Mouse (Mus musculus): ENCODE results near the gene Isx. TPM values are rescaled to one million over a fixed set of nuclear protein-coding genes. Genes with fewer than 3 reads are reported as not detected.

The Isx gene
- total and polyA plus RNA-seq, 3 experiments: not detected

DNA sequence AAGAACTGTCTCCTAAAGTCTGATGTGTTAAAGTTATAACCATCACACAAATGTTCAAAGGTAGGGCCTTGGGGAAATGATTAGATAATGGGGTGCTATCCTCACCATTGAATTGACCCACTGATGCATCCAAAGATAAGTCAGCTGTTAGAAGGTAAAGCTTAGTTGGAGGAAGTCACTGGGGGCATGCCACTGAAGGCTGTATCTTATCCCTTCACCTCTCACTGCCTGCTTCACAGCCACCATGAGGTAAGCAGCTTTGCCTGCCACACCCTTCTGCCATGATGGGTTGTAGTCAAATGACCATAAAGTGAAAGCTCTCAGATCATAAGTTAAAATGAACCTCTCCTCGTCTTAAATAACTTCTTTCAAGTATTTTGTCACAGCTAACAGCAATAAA is 38.7 kb upstream of the Isx start:
- H3K36me3 ChIP-seq (replicated peaks in 1 of 2; ENCODE audit: control insufficient read depth in 1 of 2, insufficient read depth in 1 of 2, low read length in 1 of 2): no peaks in the 10 kb centered on the region
- H3K79me2 ChIP-seq (replicated peaks; ENCODE audit: control insufficient read depth, extremely low read depth, insufficient read depth, poor library complexity, severe bottlenecking): no peaks in the 10 kb centered on the region
- TF ChIP-seq HCFC1 (IDR thresholded peaks at IDR 0.05; ENCODE audit: low read depth, low read length): no peak
- H3K4me1 ChIP-seq (ENCODE audit: control insufficient read depth in 1 of 2, insufficient read depth in 2 of 2): no peaks in the 10 kb centered on the region
- H3K9me3 ChIP-seq (replicated peaks; ENCODE audit: low read length): no peaks in the 10 kb centered on the region
- dilution Hi-C loops (cut with MboI; ENCODE audit: extremely low pct_ligation_motif_present, extremely low pct_unique_long_range_greater_than_20kb, low sequenced_read_pairs) (no loop called here), in situ Hi-C loops (cut with MboI; ENCODE audit: low pct_ligation_motif_present, low pct_unique_long_range_greater_than_20kb, low sequenced_read_pairs) (no loop called here)
- peaks cover 47% of the 10 kb centered on the region for H3K27me3 ChIP-seq (replicated peaks)
- no peak overlapping the region for H3K4me2 ChIP-seq (ENCODE audit: insufficient read depth, low read depth, poor library complexity, severe bottlenecking)
- no peak for DNase-seq (ENCODE audit: extremely low read depth)
- no peak overlapping the region for H3K9ac ChIP-seq (ENCODE audit: insufficient read depth, low read depth)
- no peak overlapping the region for H3K27ac ChIP-seq (ENCODE audit: insufficient read depth, low read depth)
- H3K4me3 ChIP-seq (replicated peaks in 1 of 3; ENCODE audit: low read depth in 2 of 3, low read length in 2 of 3, poor library complexity in 1 of 3): no peak overlapping the region

DNA sequence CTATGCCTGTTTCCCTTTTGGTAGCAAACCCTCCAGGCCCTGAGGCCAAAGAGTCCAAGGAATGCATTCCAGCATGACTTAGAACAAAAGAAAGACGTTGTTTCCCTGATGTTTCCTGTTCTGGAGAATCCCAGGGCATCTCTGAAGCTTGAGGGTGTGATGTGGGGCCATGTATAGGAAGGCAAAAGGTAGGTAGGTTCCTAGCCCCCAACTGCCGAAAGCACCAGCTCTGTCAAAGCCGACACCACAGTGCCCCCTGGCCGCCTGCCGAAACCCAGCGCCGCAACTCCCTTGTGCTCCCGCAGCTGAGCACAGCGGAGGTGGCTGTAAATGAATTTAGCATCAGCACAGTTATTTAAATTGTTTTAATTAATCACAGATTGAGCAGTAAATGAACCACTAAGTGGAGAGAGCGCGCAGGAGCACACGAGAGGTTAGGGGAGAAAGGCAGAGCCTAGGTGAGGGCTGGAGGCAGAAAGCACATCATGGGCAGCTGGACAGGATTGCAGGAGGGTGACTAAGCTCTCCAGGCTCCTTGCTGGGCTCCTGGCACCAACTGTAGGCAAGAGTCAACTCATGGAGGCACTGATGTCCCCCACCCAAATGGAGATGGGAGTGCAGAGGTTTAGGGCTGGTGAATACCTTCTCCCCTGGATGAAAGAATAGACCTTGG is 25.5 kb upstream of the Isx start:
- Histone ChIP-seq H3K27me3 (replicated peaks) (peaks cover 46% of the 10 kb centered on the region), H3K27ac (ENCODE audit: insufficient read depth, low read depth) (no peak overlapping the region), H3K4me1 (ENCODE audit: control insufficient read depth in 1 of 2, insufficient read depth in 2 of 2) (no peaks in the 10 kb centered on the region), H3K79me2 (replicated peaks; ENCODE audit: control insufficient read depth, extremely low read depth, insufficient read depth, poor library complexity, severe bottlenecking) (no peaks in the 10 kb centered on the region), H3K4me3 (replicated peaks in 1 of 3; ENCODE audit: low read depth in 2 of 3, low read length in 2 of 3, poor library complexity in 1 of 3) (no peak overlapping the region), H3K36me3 (replicated peaks in 1 of 2; ENCODE audit: control insufficient read depth in 1 of 2, insufficient read depth in 1 of 2, low read length in 1 of 2) (no peaks in the 10 kb centered on the region), H3K4me2 (ENCODE audit: insufficient read depth, low read depth, poor library complexity, severe bottlenecking) (no peak overlapping the region), H3K9me3 (replicated peaks; ENCODE audit: low read length) (no peaks in the 10 kb centered on the region), H3K9ac (ENCODE audit: insufficient read depth, low read depth) (no peak overlapping the region)
- dilution Hi-C loops (cut with MboI; ENCODE audit: extremely low pct_ligation_motif_present, extremely low pct_unique_long_range_greater_than_20kb, low sequenced_read_pairs): no loop called here
- peak; percentile 14; the same call in 1 of the 2 replicates for TF ChIP-seq SMC3 (IDR thresholded peaks at IDR 0.05; ENCODE audit: low read depth, low read length)
- TF ChIP-seq CTCF (conservative IDR thresholded peaks at IDR 0.05 in 1 of 2, IDR thresholded peaks at IDR 0.05 in 1 of 2; ENCODE audit: low read depth in 2 of 2, low read length in 2 of 2): peak in 1 of 2 experiments; percentile 23; a peak in 1 of 4 replicates
- TF ChIP-seq RCOR1 (conservative IDR thresholded peaks at IDR 0.05; ENCODE audit: low read depth, low read length): no peak
- peak; percentile 25 for TF ChIP-seq RAD21 (IDR thresholded peaks at IDR 0.05; ENCODE audit: low read depth, low read length)
- no peak for DNase-seq (ENCODE audit: extremely low read depth)
- in situ Hi-C loops (cut with MboI; ENCODE audit: low pct_ligation_motif_present, low pct_unique_long_range_greater_than_20kb, low sequenced_read_pairs): no loop called here

DNA sequence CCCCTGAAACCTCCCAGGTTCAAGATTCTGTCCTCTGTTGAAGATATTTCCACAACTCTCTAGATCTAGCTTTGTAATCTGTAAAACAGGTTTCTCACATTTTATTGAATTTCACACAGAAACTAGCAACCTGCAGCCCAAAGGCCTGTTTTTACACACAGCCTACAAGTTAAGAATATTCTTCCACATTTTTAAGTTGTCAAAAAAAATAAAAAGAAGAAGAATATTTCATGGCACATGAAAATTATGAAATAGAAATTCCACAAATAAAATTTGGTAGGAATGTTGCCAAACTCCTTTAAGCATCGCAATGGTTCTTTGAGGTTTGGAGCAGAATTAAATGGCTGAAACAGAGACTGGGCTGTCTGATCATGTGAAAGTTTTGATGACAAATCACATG is 24.3 kb upstream of the Isx start:
- Histone ChIP-seq H3K4me1 (ENCODE audit: control insufficient read depth in 1 of 2, insufficient read depth in 2 of 2) (no peaks in the 10 kb centered on the region), H3K9ac (ENCODE audit: insufficient read depth, low read depth) (no peak overlapping the region), H3K79me2 (replicated peaks; ENCODE audit: control insufficient read depth, extremely low read depth, insufficient read depth, poor library complexity, severe bottlenecking) (no peaks in the 10 kb centered on the region), H3K27me3 (replicated peaks) (peaks cover 40% of the 10 kb centered on the region), H3K4me3 (replicated peaks in 1 of 3; ENCODE audit: low read depth in 2 of 3, low read length in 2 of 3, poor library complexity in 1 of 3) (no peak overlapping the region), H3K4me2 (ENCODE audit: insufficient read depth, low read depth, poor library complexity, severe bottlenecking) (no peak overlapping the region), H3K9me3 (replicated peaks; ENCODE audit: low read length) (no peaks in the 10 kb centered on the region), H3K27ac (ENCODE audit: insufficient read depth, low read depth) (no peak overlapping the region), H3K36me3 (replicated peaks in 1 of 2; ENCODE audit: control insufficient read depth in 1 of 2, insufficient read depth in 1 of 2, low read length in 1 of 2) (no peaks in the 10 kb centered on the region)
- in situ Hi-C loops (cut with MboI; ENCODE audit: low pct_ligation_motif_present, low pct_unique_long_range_greater_than_20kb, low sequenced_read_pairs): no loop called here
- no peak for DNase-seq (ENCODE audit: extremely low read depth)
- dilution Hi-C loops (cut with MboI; ENCODE audit: extremely low pct_ligation_motif_present, extremely low pct_unique_long_range_greater_than_20kb, low sequenced_read_pairs): no loop called here
- TF ChIP-seq CHD1 (IDR thresholded peaks at IDR 0.05; ENCODE audit: low read depth, low read length) (no peak), ETS1 (conservative IDR thresholded peaks at IDR 0.05; ENCODE audit: low read depth, low read length) (no peak), MAX (IDR thresholded peaks at IDR 0.05; ENCODE audit: low read length) (no peak), RCOR1 (conservative IDR thresholded peaks at IDR 0.05; ENCODE audit: low read depth, low read length) (no peak), KAT2A (IDR thresholded peaks at IDR 0.05; ENCODE audit: insufficient replicate concordance, low read length) (no peak)

Data from CH12.LX (cell line).